Mouse (Mus musculus) myocyte (in vitro differentiated cells): Measurements from ENCODE around the gene G3bp1. TPM values are rescaled to one million over a fixed set of nuclear protein-coding genes. Genes with fewer than 3 reads are reported as not detected.

ENCODE experiments used
- H3K27me3 ChIP-seq: one replicate; pipeline ENCODE4 v1.6.1; 2011; ENCODE audit not compliant: control insufficient read depth, insufficient read depth, insufficient read length
- H3K36me3 ChIP-seq: one replicate; pipeline ENCODE4 v1.6.1; 2011; ENCODE audit not compliant: control insufficient read depth, insufficient read depth
- H3K4me2 ChIP-seq: one replicate; pipeline ENCODE4 v1.6.1; 2011; ENCODE audit warnings: low read depth, control low read depth
- H3K4me3 ChIP-seq: one replicate; pipeline ENCODE4 v1.5.1; 2011; ENCODE audit warnings: mild to moderate bottlenecking, control low read depth, moderate library complexity
- H3K79me2 ChIP-seq: one replicate; pipeline ENCODE4 v1.6.1; 2011; ENCODE audit not compliant: control insufficient read depth, insufficient read depth
- H3ac ChIP-seq: one replicate; pipeline ENCODE4 v1.6.1; 2011; ENCODE audit not compliant: control insufficient read depth, insufficient read length
- CEBPB ChIP-seq: IDR thresholded peaks from 2 replicates; pipeline ENCODE4 v1.6.1; 2011; ENCODE audit warnings: mild to moderate bottlenecking, moderate library complexity; ENCODE audit not compliant: poor library complexity, insufficient read depth, severe bottlenecking
- E2F4 ChIP-seq: IDR thresholded peaks from one replicate; pipeline ENCODE4 v1.6.1; 2011; ENCODE audit warnings: mild to moderate bottlenecking, control low read depth, moderate library complexity; ENCODE audit not compliant: insufficient read depth
- MAX ChIP-seq: IDR thresholded peaks from one replicate; pipeline ENCODE4 v1.6.1; 2011; ENCODE audit warnings: low read depth, mild to moderate bottlenecking, control low read depth
- MYOD1 ChIP-seq, 3 experiments: IDR thresholded peaks; one replicate each; pipeline ENCODE4 v1.6.1; 2011; ENCODE audit warnings: control low read depth in 2 of 3, low read depth in 2 of 3, mild to moderate bottlenecking in 2 of 3, moderate library complexity in 1 of 3; ENCODE audit not compliant: insufficient read length in 2 of 3, control insufficient read depth in 1 of 3
- MYOG ChIP-seq, 3 experiments: IDR thresholded peaks; one replicate each; pipeline ENCODE4 v1.6.1; 2011; ENCODE audit warnings: control low read depth in 2 of 3, low read depth in 2 of 3, mild to moderate bottlenecking in 2 of 3; ENCODE audit not compliant: insufficient read length in 2 of 3, control insufficient read depth in 1 of 3, insufficient read depth in 1 of 3
- POLR2A ChIP-seq: IDR thresholded peaks from one replicate; pipeline ENCODE4 v1.6.1; 2011; ENCODE audit warnings: low read depth, mild to moderate bottlenecking, control low read depth, moderate library complexity; ENCODE audit not compliant: insufficient read length
- POLR2AphosphoS2 ChIP-seq: IDR thresholded peaks from one replicate; pipeline ENCODE4 v1.6.1; 2011; ENCODE audit warnings: low read depth, control low read depth; ENCODE audit not compliant: insufficient read length
- REST ChIP-seq: IDR thresholded peaks from one replicate; pipeline ENCODE4 v1.6.1; 2011; ENCODE audit warnings: mild to moderate bottlenecking, control low read depth, moderate library complexity; ENCODE audit not compliant: insufficient read depth, insufficient read length
- SRF ChIP-seq: IDR thresholded peaks from one replicate; pipeline ENCODE4 v1.6.1; 2011; ENCODE audit warnings: low read depth; ENCODE audit not compliant: control insufficient read depth, insufficient read length
- TCF12 ChIP-seq: IDR thresholded peaks from one replicate; pipeline ENCODE4 v1.6.1; 2011; ENCODE audit warnings: mild to moderate bottlenecking, control low read depth; ENCODE audit not compliant: poor library complexity, insufficient read depth, severe bottlenecking
- TCF3 ChIP-seq: IDR thresholded peaks from one replicate; pipeline ENCODE4 v1.6.1; 2011; ENCODE audit warnings: low read depth, control low read depth; ENCODE audit not compliant: insufficient read length
- USF1 ChIP-seq: IDR thresholded peaks from one replicate; pipeline ENCODE4 v1.6.1; 2011; ENCODE audit warnings: low read depth, mild to moderate bottlenecking, control low read depth, moderate library complexity
- polyA plus RNA-seq: library from polyadenylated mRNA; unstranded; fragments of >200 nt; fragmentation: generic; extraction: Trizol; gene quantifications from one replicate; pipeline ENCODE4 v1.2.1, GENCODE M21; 2012; ENCODE audit warnings: missing spikeins

Gene G3bp1
- polyA plus RNA-seq, 1 experiment: 52.2 TPM

- TF ChIP-seq CEBPB (no peak), SRF (peak; percentile 60), TCF12 (no peak), MYOD1 (IDR thresholded peaks at IDR 0.05; ENCODE audit: control insufficient read depth in 1 of 3, insufficient read length in 2 of 3, low read depth in 2 of 3) (no peak), E2F4 (no peak), TCF3 (no peak), MAX (no peak), USF1 (no peak), REST (no peak), POLR2A (peak; percentile 100), POLR2AphosphoS2 (peak; percentile 96), MYOG (IDR thresholded peaks at IDR 0.05; ENCODE audit: control insufficient read depth in 1 of 3, insufficient read depth in 1 of 3, insufficient read length in 2 of 3, low read depth in 2 of 3) (no peak)
- no peaks in the 10 kb centered on the region for H3K27me3 ChIP-seq
- no peaks in the 10 kb centered on the region for H3K36me3 ChIP-seq
- peak within 1 kb of the TSS; percentile 72 for H3K4me3 ChIP-seq
- H3ac ChIP-seq: peak within 1 kb of the TSS; percentile 4
- peaks cover 29% of the 10 kb centered on the region for H3K79me2 ChIP-seq
- peak within 1 kb of the TSS; percentile 98 for H3K4me2 ChIP-seq
Measured at GRCm38 (mm10) chr11:55461019-55461645, 8.4 kb upstream of the G3bp1 start, which contains the start of gene Atox1. Gene Atox1, minus strand, starts transcription at chr11:55461239.

- Histone ChIP-seq H3K36me3 (no peaks in the 10 kb centered on the region), H3K79me2 (peaks cover 23% of the 10 kb centered on the region)
Measured at GRCm38 (mm10) chr11:55462149-55462548, 7.3 kb upstream of the G3bp1 start.

GRCm38 (mm10) chr11:55464707-55465106 is 4.8 kb upstream of the G3bp1 start:
- Histone ChIP-seq H3K4me3 (no peak overlapping the region), H3K4me2 (no peak overlapping the region), H3K79me2 (peaks cover 10% of the 10 kb centered on the region), H3ac (no peak overlapping the region), H3K36me3 (no peaks in the 10 kb centered on the region), H3K27me3 (no peaks in the 10 kb centered on the region)
- TF ChIP-seq SRF (no peak), TCF12 (no peak), E2F4 (no peak), REST (no peak), TCF3 (no peak), MYOD1 (IDR thresholded peaks at IDR 0.05; ENCODE audit: control insufficient read depth in 1 of 3, insufficient read length in 2 of 3, low read depth in 2 of 3) (no peak), POLR2AphosphoS2 (no peak), MYOG (IDR thresholded peaks at IDR 0.05; ENCODE audit: control insufficient read depth in 1 of 3, insufficient read depth in 1 of 3, insufficient read length in 2 of 3, low read depth in 2 of 3) (no peak), POLR2A (no peak)

More at GRCm38 (mm10) chr11:55462149-55462548, 7.3 kb upstream of the G3bp1 start:
- TF ChIP-seq REST (no peak), CEBPB (no peak), POLR2AphosphoS2 (no peak), MYOG (IDR thresholded peaks at IDR 0.05; ENCODE audit: control insufficient read depth in 1 of 3, insufficient read depth in 1 of 3, insufficient read length in 2 of 3, low read depth in 2 of 3) (no peak), MYOD1 (IDR thresholded peaks at IDR 0.05; ENCODE audit: control insufficient read depth in 1 of 3, insufficient read length in 2 of 3, low read depth in 2 of 3) (no peak), E2F4 (no peak), TCF3 (no peak), SRF (no peak), TCF12 (no peak), POLR2A (no peak), MAX (no peak), USF1 (no peak)
- Histone ChIP-seq H3K27me3 (no peaks in the 10 kb centered on the region), H3K4me2 (no peak overlapping the region), H3K4me3 (no peak overlapping the region), H3ac (no peak overlapping the region)

- no peak for TF ChIP-seq TCF3
- TF ChIP-seq TCF12: no peak
- TF ChIP-seq MAX: no peak
- no peak for TF ChIP-seq POLR2A
- TF ChIP-seq CEBPB: no peak
- no peak for TF ChIP-seq MYOG (IDR thresholded peaks at IDR 0.05; ENCODE audit: control insufficient read depth in 1 of 3, insufficient read depth in 1 of 3, insufficient read length in 2 of 3, low read depth in 2 of 3)
- TF ChIP-seq E2F4: no peak
- TF ChIP-seq USF1: no peak
- no peak for TF ChIP-seq SRF
- no peak for TF ChIP-seq POLR2AphosphoS2
- no peak for TF ChIP-seq MYOD1 (IDR thresholded peaks at IDR 0.05; ENCODE audit: control insufficient read depth in 1 of 3, insufficient read length in 2 of 3, low read depth in 2 of 3)
- TF ChIP-seq REST: no peak
- Histone ChIP-seq H3K27me3 (no peaks in the 10 kb centered on the region), H3K4me2 (no peak overlapping the region)
Measured at GRCm38 (mm10) chr11:55465177-55465576, 4.3 kb upstream of the G3bp1 start.

More at GRCm38 (mm10) chr11:55465177-55465576, 4.3 kb upstream of the G3bp1 start:
- H3ac ChIP-seq: no peak overlapping the region
- H3K36me3 ChIP-seq: no peaks in the 10 kb centered on the region
- peaks cover 10% of the 10 kb centered on the region for H3K79me2 ChIP-seq
- no peak overlapping the region for H3K4me3 ChIP-seq
